Mouse (Mus musculus) brain, embryonic 18.5 days (tissue): ENCODE measurements around the gene Pdzd4.

Experiments
- DNase-seq: peaks from one replicate; pipeline ENCODE4 v3.0.0-alpha.2; 2012; ENCODE audit warnings: low read depth, low spot score

Pdzd4 gene

GRCm38 (mm10) chrX:73785666-73786065 is 39.1 kb downstream of the Pdzd4 start:
- DNase-seq = no peak

DNA sequence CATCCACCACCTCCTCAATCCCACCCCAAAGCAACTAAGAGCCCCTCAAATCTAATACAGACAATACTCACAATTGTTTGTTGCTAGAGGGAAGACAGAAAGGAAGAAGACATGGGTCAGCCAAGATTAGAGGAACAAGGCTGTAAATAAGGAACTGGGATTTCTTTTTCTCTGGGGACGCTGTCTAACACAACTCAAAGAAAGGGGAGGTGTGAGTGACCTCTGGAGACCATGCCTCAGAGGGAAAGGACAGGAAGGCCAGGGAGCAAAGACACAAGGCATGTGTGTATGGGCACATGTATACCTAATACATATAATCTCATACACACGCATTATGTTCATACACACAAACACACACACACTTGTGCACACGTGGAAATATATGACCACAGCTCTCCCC is 42.5 kb downstream of the Pdzd4 start:
- DNase-seq = no peak

GRCm38 (mm10) chrX:73774802-73775483 is 49.8 kb downstream of the Pdzd4 start:
- DNase-seq = no peak

GRCm38 (mm10) chrX:73774168-73774760 is 50.5 kb downstream of the Pdzd4 start, which contains the start of gene Srpk3:
Srpk3 (plus strand) TSS chrX:73774405.
- DNase-seq = no peak

- DNase-seq = no peak
Measured at GRCm38 (mm10) chrX:73767267-73767666, 57.5 kb downstream of the Pdzd4 start.

- no peak for DNase-seq
Measured at GRCm38 (mm10) chrX:73765311-73765710, 59.5 kb downstream of the Pdzd4 start.

DNA sequence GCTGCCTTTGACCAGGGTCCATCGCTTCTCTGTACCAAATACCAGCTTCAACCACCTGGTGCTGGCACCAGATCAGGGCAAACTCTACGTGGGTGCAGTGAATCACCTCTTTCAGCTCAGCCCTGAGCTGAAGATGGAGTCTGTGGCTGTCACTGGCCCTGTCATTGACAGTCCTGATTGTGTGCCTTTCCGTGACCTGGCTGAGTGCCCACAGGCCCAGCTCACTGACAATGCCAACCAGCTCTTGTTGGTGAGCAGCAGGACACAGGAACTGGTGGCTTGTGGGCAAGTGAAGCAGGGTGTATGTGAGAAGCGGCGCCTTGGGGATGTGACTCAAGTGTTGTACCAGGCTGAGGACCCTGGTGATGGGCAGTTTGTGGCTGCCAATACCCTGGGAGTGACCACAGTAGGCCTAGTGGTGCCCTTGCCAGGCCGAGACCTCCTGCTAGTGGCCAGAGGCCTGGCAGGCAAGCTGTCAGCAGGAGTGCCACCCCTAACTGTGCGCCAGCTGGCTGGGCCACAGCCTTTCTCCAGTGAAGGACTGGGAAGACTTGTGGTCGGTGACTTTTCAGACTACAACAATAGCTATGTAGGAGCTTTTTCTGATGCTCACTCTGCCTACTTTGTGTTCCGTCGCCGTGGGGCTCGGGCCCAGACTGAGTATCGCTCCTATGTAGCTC is 66.0 kb downstream of the Pdzd4 start:
- DNase-seq = no peak

GRCm38 (mm10) chrX:73756334-73757140 is 68.2 kb downstream of the Pdzd4 start, which contains the start of gene Plxnb3:
Plxnb3 (plus strand) TSS chrX:73757090.
- no peak for DNase-seq

- DNase-seq = no peak
Measured at GRCm38 (mm10) chrX:73748977-73749376, 75.8 kb downstream of the Pdzd4 start.

DNA sequence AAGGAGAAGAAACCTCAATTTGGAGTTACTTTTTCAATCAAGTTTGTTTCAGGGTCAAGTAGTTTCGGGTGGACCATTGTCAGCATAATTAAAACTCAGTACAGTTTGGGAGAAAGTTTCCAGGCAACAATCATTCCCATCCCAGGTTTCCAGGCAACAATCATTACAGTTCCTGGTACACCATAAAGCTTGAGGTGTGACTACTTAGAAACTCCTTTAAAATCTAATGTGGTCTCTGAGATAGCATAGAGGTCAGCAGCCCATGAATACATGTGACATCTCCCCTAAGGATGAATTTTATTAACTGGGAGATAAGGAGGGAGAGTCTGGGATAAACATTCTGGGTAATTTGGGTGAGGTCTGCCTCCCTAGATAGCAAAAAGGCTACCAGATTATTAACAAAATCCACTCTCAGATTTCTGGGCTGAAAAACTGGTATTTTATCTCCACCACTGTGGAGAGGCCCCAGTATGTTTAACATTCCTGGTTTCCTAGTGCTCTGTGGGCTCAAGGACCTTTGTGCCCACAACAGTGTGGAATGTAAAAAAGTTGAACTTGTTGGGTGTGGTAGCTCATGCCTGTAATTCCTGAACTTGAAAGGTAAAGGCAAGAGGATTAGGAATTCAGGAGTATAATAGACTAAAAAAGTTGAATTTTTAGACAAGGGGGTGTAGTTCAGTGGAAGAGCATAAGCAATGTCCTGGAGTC is 79.8 kb downstream of the Pdzd4 start:
- DNase-seq = no peak
